Mouse (Mus musculus): ENCODE data around the gene Gnb2. TPM values are rescaled to one million over a fixed set of nuclear protein-coding genes. Genes with fewer than 3 reads are reported as not detected.
A peak's percentile ranks its signal among the peaks of the same experiment; 100 is the strongest.

The Gnb2 gene
- total RNA-seq, 2 experiments from 2014 or later, result 245 to 248 TPM

- DNase-seq, result no peak
- intact Hi-C loops (cut with DNase I), result no loop called here
Measured at GRCm38 (mm10) chr5:137541768-137542540, 8.6 kb upstream of the Gnb2 start.

GRCm38 (mm10) chr5:137540991-137541390 lies 7.7 kb upstream of the Gnb2 start:
- intact Hi-C loops (cut with DNase I), result no loop called here
- no peak for DNase-seq

- intact Hi-C loops (cut with DNase I), result no loop called here
- no peak for DNase-seq
Measured at GRCm38 (mm10) chr5:137539291-137539801, 6.0 kb upstream of the Gnb2 start.

- intact Hi-C loops (cut with DNase I), result no loop called here
- no peak for DNase-seq
Measured at GRCm38 (mm10) chr5:137537461-137537860, 4.2 kb upstream of the Gnb2 start.

DNA sequence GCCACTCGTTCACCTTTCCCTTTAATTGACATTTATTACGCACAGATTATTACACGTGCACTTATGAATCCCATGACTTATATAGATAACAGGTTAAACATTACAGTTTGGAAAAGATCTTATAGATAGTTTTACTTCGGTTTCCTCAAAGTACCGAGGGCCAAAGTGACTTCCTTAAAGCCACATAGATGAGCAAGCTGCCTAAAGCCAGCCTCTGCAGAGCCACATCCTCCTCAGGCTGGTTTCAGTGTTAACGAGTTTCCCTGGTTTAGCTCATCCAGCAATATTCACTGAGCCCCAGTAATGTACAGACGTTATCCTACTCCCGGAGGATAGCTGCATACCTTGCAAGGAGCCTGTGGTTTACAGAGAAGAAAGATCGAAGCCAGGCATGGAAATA lies 2.0 kb upstream of the Gnb2 start:
- DNase-seq, result no peak
- intact Hi-C loops (cut with DNase I), result no loop called here

DNA sequence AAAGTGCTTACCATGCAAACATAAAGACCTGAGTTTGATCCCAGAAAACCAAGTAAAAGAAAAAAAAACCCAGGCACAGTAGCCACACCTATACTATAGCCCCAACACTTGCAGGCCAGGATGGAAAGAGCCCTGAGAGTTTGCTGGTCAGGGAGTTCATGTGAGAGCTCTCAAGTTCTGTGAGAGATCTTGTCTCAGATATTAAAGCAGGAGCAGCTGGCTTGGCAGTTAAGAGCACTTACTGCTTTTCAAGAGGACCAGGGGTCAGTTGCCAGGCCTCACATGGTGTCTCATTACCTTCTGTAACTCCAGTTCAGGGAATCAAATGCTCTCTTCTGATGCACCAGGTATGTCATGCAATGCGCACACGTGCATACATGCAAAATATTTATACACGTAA lies 1.5 kb upstream of the Gnb2 start:
- DNase-seq, result no peak
- intact Hi-C loops (cut with DNase I), result loop anchor here (5.0 kb wide), 1 partner anchor 182 kb away; the partner anchor contains the start of gene Ephb4

DNA sequence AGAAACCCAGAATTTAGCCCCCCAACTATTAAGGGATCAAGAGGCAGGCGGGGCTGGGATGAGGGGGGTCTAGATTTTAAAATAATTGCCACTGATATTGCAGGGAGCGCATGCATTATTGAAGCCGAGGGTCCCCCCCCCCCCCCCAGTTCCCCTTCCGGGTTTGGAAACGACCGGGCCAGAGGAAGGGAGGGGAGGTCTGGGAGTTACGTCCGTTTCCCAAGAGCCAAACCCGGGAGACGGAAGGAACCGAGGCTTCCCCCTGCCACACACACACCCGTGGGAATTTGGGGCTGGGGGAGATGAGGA lies 548 bp downstream of the Gnb2 start:
- no peak for DNase-seq
- intact Hi-C loops (cut with DNase I), result loop anchor here (1.0 to 5.0 kb wide), 5 partner anchors 21 to 214 kb away; partner anchors contain the start of genes Ephb4, Mospd3 and Pop7

GRCm38 (mm10) chr5:137532131-137532807 lies 1.0 kb downstream of the Gnb2 start:
- intact Hi-C loops (cut with DNase I), result loop anchor here (2.0 to 5.0 kb wide), 3 partner anchors 69 to 215 kb away; partner anchors contain the start of genes Ephb4 and Mospd3
- DNase-seq, result peak; percentile 46 to 58

- DNase-seq, result peak; percentile 68 to 74
- intact Hi-C loops (cut with DNase I), result loop anchor here (2.0 to 5.0 kb wide), 3 partner anchors 69 to 215 kb away; partner anchors contain the start of genes Ephb4 and Mospd3
Measured at GRCm38 (mm10) chr5:137531414-137532130, 1.7 kb downstream of the Gnb2 start.

- peak; percentile 68 to 76 for DNase-seq
- intact Hi-C loops (cut with DNase I), result loop anchor here (5.0 kb wide), 1 partner anchor 178 kb away; the partner anchor contains the start of gene Ephb4
Measured at GRCm38 (mm10) chr5:137530588-137531413, 2.5 kb downstream of the Gnb2 start.

DNA sequence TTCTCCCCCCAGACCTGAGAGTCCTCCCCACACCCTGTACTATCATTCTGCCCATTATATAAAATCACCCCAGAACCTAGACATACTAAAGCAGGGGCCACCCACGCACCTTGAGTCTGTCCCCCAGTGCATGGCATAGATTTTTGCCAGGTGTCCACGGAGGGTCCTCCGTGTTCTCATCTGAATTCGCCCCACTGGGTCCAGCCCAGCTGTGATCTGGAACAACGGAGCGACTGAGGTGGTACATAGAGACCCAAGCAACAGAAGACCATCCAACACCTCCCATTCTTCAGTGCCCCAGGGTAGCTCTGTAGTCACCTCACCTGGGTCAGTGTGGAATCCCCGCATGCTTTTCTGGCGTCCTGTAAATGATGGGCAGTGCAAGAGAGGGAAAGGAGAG lies 3.2 kb downstream of the Gnb2 start:
- intact Hi-C loops (cut with DNase I), result loop anchor here (5.0 kb wide), 1 partner anchor 178 kb away; the partner anchor contains the start of gene Ephb4
- no peak for DNase-seq

DNA sequence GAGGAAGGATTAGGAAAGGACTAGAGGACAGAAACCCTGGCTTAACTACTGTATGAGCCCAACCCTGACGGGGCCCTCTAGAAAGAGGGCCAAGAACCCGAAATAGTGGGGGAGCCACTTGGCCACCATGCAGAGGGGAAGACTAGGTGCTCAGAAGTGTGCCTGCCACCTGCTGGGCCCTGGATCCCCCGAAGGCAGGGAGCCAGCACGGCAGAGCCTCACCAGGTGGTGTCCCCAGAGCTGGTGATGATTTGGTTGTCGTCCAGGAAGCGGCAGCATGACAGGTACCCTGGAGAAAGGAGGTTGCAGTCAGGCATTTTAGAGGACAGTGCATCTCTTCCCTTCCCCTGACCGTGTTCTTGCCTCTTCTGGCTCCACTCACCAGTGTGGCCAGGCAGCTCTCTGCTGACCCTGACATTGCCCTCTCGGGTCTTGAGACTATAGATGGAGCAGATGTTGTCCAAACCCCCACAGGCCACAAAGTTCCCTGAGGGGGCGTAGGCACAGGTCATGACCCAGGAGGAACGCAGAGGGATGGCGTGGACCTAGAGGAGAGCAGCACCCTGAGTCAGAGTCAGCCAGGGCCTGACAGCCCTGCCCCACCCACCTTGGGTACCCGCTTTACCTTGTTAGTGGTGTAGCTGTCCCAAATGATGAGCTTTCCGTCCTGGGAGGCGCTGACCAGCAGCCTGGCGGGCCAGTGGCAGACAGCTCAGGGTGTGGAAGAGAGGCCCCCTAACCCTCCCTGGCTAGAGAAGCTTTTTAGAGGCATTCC lies 3.9 kb downstream of the Gnb2 start:
- DNase-seq, result no peak
- intact Hi-C loops (cut with DNase I), result loop anchor here (10.0 kb wide), 1 partner anchor 635 kb away; the partner anchor contains the start of gene Cops6

DNA sequence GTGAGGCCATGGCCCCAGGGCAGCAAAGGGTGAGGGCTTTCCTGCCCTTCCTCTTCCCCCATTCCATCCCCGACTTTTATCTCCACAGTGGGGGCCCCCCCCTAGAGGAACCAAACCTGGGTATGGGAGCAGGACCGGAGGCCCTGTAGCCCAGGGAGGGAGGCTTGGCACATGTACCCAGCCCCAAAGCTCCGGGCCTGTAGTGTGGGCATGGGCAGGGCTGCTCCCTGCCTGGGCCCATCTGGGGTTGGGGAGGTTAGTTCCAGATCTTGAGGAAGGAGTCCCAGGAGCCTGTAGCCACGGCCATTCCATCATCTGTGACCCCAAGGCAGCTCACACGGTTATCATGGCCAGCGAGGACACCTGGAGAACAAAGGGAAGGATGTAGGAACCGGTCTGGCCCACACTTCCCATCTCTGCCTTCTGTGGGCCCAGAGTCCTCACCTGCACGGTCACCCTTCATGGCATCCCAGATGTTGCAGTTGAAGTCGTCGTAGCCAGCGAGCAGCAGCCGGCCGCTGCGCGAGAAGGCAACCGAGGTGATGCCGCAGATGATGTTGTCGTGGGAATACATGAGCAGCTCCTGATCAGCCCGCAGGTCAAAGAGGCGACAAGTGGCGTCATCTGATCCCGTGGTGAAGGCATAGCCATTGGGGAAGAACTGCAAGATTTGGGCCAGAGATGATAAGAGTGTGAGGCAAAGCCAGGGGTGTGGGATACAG lies 4.9 kb downstream of the Gnb2 start:
- no peak for DNase-seq
- intact Hi-C loops (cut with DNase I), result loop anchor here (10.0 kb wide), 1 partner anchor 636 kb away; the partner anchor contains the start of gene Cops6

GRCm38 (mm10) chr5:137527413-137527812 lies 5.9 kb downstream of the Gnb2 start:
- DNase-seq, result no peak
- intact Hi-C loops (cut with DNase I), result loop anchor here (10.0 kb wide), 1 partner anchor 637 kb away; the partner anchor contains the start of gene Cops6

GRCm38 (mm10) chr5:137526192-137526936 lies 6.9 kb downstream of the Gnb2 start:
- intact Hi-C loops (cut with DNase I), result loop anchor here (10.0 kb wide), 1 partner anchor 638 kb away; the partner anchor contains the start of gene Cops6
- peak in 1 of 2 experiments; percentile 36 for DNase-seq

GRCm38 (mm10) chr5:137525511-137525910 lies 7.8 kb downstream of the Gnb2 start:
- no peak for DNase-seq
- intact Hi-C loops (cut with DNase I), result loop anchor here (10.0 kb wide), 1 partner anchor 639 kb away; the partner anchor contains the start of gene Cops6

DNA sequence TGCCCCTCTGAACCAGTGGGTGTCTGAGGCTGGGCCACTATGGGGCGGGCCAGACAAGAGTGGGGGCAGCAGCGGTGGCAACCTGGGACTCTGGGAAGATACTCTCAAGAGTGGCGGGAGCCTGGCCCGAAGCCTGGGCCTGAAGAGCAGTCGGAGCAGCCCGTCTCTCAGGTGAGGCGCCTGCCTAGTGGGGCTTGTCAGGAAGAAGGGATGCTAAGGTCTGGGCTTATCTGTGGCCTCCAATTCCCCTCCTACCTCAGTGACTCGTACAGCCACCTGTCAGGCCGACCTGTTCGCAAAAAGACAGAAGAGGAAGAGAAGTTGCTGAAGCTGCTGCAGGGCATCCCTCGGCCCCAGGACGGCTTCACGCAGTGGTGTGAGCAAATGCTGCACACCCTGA lies 8.6 kb downstream of the Gnb2 start:
- intact Hi-C loops (cut with DNase I), result loop anchor here (10.0 kb wide), 1 partner anchor 640 kb away; the partner anchor contains the start of gene Cops6
- DNase-seq, result no peak
